Mouse (Mus musculus) hindbrain, embryonic 12.5 days (tissue): ENCODE results near the gene Cyp2c29. TPM values are rescaled to one million over a fixed set of nuclear protein-coding genes. Genes with fewer than 3 reads are reported as not detected.
"Not testable (repeated sequence)": the region's sequence is repeated elsewhere in the genome, so short reads cannot be mapped to it uniquely, and the experiment has no call there.

Experiments
- ATAC-seq: fragments of 200-750 bp; cut with Nextera tagmentation; 2 replicates; pipeline ENCODE4 v1.8.0; 2017; ENCODE audit warnings: moderate TSS enrichment; ENCODE audit not compliant: low FRiP score
- H3K27ac ChIP-seq: fragments of 300-500 bp; sonication (generic); 2 replicates; pipeline ENCODE4 v1.5.1; 2016; ENCODE audit warnings: mild to moderate bottlenecking
- H3K27me3 ChIP-seq: fragments of 300-500 bp; sonication (generic); 2 replicates; pipeline ENCODE4 v1.6.1; 2016; ENCODE audit warnings: mild to moderate bottlenecking
- H3K36me3 ChIP-seq: fragments of 300-500 bp; sonication (generic); 2 replicates; pipeline ENCODE4 v1.6.1; 2016; ENCODE audit warnings: mild to moderate bottlenecking
- H3K4me1 ChIP-seq: fragments of 300-500 bp; sonication (generic); 2 replicates; pipeline ENCODE4 v1.6.1; 2016
- H3K4me2 ChIP-seq: fragments of 300-500 bp; sonication (generic); replicated peaks from 2 replicates; pipeline ENCODE4 v1.6.1; 2016; ENCODE audit warnings: mild to moderate bottlenecking
- H3K4me3 ChIP-seq: fragments of 300-500 bp; sonication (generic); 2 replicates; pipeline ENCODE4 v1.5.1; 2016; ENCODE audit warnings: mild to moderate bottlenecking
- H3K9ac ChIP-seq: fragments of 300-500 bp; sonication (generic); 2 replicates; pipeline ENCODE4 v1.6.1; 2016; ENCODE audit warnings: mild to moderate bottlenecking, moderate library complexity
- H3K9me3 ChIP-seq: fragments of 300-500 bp; sonication (generic); replicated peaks from 2 replicates; pipeline ENCODE4 v1.6.1; 2016; ENCODE audit warnings: mild to moderate bottlenecking
- WGBS: fragments of 180-500 bp; shearing (Covaris S2); methylation state at CpG from one replicate; pipeline ENCODE4 v1.1.7; 2016; 5-methylcytosine and 5-hydroxymethylcytosine counted together
- polyA plus RNA-seq: library from polyadenylated mRNA; unstranded; fragments of >200 nt; fragmentation: Nextera tagmentation; extraction: Ambion mirVana; gene quantifications from 2 replicates; pipeline ENCODE4 v1.2.1, GENCODE M21; 2016

The Cyp2c29 gene
- polyA plus RNA-seq, result not detected in 2 replicates

DNA sequence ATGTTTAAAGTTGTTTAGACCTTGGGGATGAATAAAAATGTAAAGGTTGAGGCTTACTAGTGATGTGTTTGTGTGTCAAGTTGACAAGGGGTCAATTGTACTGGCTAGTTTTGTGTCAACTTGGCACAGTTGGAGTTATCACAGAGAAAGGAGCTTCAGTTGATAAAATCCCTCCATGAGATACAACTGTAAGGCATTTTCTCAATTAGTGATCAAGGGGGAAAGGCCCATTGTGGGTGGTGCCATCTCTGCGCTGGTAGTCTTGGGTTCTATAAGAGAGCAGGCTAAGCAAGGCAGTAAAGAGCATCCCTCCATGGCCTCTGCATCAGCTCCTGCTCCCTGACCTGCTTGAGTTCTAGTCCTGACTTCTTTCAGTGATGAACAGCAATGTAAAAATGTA is at the start of gene Cyp2c29:
Gene Cyp2c29, plus strand, starts transcription at position 301 of the 400 bp plus-strand sequence.
- not testable (repeated sequence) for H3K9me3 ChIP-seq, H3K4me3 ChIP-seq, H3K9ac ChIP-seq, ATAC-seq, H3K4me1 ChIP-seq, H3K4me2 ChIP-seq, H3K27ac ChIP-seq, H3K27me3 ChIP-seq, H3K36me3 ChIP-seq
- WGBS, result no CpG with 5 or more reads among the region's 1 CpGs

DNA sequence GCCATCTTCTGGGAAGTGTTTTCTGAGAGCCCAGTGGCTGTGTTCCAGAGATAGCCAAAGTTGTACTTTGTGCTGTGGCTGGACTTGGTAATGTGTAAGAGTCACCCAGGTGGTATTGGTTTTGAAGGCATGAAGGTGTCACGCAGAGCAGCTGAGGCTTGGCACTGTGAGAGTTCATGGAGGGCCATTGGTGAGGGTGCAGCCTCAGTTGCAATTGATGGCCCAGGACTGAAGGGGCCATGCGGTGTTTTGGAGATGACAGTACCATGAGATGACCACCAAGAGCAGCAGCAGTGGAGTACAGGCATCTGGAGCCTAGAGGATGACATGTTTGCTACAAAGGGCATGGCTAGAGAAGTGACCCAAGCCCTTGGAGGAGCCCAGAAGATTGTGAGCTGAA is 2.2 kb upstream of the Cyp2c29 start:
- not testable (repeated sequence) for H3K27me3 ChIP-seq, ATAC-seq, H3K9ac ChIP-seq, H3K27ac ChIP-seq, H3K4me1 ChIP-seq, H3K9me3 ChIP-seq, H3K4me3 ChIP-seq, H3K4me2 ChIP-seq, H3K36me3 ChIP-seq
- WGBS, result 79% methylated on average over 2 of the region's 2 CpGs

DNA sequence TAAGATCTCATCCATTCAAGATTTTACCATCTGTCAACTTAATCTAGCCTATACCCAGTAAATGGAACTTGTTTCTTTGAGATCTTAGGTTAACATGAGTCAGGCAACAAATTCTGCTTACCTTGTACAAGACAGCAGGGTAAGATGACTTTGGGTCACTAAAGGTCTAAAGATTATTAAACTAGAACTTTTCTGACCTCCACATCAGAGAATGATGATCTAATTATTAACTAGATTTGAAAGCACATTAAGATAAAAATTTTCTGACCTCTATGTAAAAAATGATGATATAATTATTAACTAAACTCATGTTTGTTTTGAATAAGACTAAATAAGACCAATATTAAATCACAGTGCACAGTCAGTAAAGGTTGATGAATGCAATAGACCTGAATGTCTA is 13.6 kb downstream of the Cyp2c29 start:
- Histone ChIP-seq H3K9me3 (peaks cover 8% of the 10 kb centered on the region; the same call in 1 of the 2 replicates), H3K4me2 (no peak overlapping the region), H3K4me3 (no peak overlapping the region), H3K9ac (no peak overlapping the region), H3K4me1 (no peaks in the 10 kb centered on the region), H3K27ac (no peak overlapping the region), H3K27me3 (no peaks in the 10 kb centered on the region), H3K36me3 (no peaks in the 10 kb centered on the region)
- ATAC-seq, result no peak

DNA sequence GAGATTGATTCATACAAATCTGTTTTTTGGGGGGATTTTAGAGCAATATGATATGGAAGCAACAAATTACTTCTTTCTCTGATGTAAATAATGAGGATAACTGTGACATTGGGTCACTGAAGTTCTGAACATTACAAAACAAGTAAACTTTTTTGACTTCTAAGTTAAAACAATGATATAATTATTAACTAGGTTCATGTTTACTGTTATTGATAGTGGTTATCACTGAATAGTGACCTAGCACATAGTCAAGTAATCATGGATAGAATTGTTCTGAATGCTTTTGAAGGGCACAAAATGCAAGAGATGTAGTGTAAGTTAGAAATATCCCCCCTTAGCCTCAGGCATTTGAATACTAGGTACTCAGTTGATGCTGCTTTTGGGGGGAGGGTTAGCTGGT is 16.4 kb downstream of the Cyp2c29 start:
- Histone ChIP-seq H3K27me3 (no peaks in the 10 kb centered on the region), H3K9ac (no peak overlapping the region), H3K4me1 (no peaks in the 10 kb centered on the region), H3K27ac (no peak overlapping the region), H3K9me3 (peaks cover 8% of the 10 kb centered on the region; the same call in 1 of the 2 replicates), H3K4me3 (no peak overlapping the region), H3K4me2 (no peak overlapping the region), H3K36me3 (no peaks in the 10 kb centered on the region)
- no peak for ATAC-seq

DNA sequence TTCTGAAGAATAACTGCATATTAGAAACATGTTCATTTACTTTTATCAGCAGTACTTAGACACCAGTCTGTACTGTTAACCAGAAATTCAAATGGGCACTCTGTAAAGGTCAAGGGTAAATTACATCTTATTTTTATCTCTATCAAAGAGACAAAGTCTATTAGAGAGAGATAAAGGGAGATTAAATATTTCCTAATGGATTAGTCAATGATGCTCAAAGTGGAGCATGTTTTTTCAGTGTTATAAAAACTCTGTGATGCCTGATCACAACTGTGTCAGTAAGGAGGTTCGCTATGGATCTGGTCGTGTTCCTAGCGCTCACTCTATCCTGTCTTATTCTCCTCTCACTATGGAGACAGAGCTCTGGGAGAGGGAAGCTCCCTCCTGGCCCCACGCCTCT is 17.6 kb downstream of the Cyp2c29 start:
- no peaks in the 10 kb centered on the region for H3K27me3 ChIP-seq
- no peak overlapping the region for H3K4me3 ChIP-seq
- peaks cover 8% of the 10 kb centered on the region; the same call in 1 of the 2 replicates for H3K9me3 ChIP-seq
- no peak overlapping the region for H3K9ac ChIP-seq
- H3K27ac ChIP-seq, result no peak overlapping the region
- no peak for ATAC-seq
- 80% methylated on average over 4 of the region's 4 CpGs for WGBS
- no peaks in the 10 kb centered on the region for H3K36me3 ChIP-seq
- no peak overlapping the region for H3K4me2 ChIP-seq
- no peaks in the 10 kb centered on the region for H3K4me1 ChIP-seq

DNA sequence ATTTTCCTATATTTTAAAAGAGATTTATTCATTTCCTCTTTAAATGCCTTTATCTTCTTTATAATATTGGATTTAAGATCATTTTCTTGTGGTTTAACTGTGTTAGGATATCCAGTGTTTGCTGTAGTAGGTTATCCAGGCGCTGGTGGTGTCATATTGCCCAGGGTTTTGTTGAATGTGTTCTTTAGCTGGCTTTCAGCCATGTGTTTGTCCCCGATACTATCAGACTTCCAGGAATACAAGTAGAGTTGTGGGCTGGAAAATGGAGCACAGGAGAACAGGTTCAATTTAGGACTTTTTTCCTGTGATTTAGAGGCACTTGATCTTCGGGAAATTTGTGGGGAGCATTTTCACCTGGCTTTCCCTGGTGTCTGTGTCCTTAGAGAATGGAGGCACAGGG is 19.8 kb downstream of the Cyp2c29 start:
- ATAC-seq, result no peak
- H3K27me3 ChIP-seq, result no peaks in the 10 kb centered on the region
- no peak overlapping the region for H3K9ac ChIP-seq
- H3K4me3 ChIP-seq, result no peak overlapping the region
- no peaks in the 10 kb centered on the region for H3K36me3 ChIP-seq
- H3K9me3 ChIP-seq, result peaks cover 13% of the 10 kb centered on the region; the same call in 1 of the 2 replicates
- no peaks in the 10 kb centered on the region for H3K4me1 ChIP-seq
- 76% methylated on average over 3 of the region's 3 CpGs for WGBS
- no peak overlapping the region for H3K27ac ChIP-seq
- H3K4me2 ChIP-seq, result no peak overlapping the region

Other genes with a start within 250 kb of the Cyp2c29 start
- not detected in 2 replicates for gene Cyp2c65, start 208.4 kb upstream of the Cyp2c29 start, polyA plus RNA-seq
- not detected in 2 replicates for gene Cyp2c66, start 155.5 kb upstream of the Cyp2c29 start, polyA plus RNA-seq
- gene Cyp2c38, start 193.7 kb downstream of the Cyp2c29 start, polyA plus RNA-seq, result not detected in 2 replicates
- not detected in 2 replicates for gene Cyp2c39, start 241.5 kb downstream of the Cyp2c29 start, polyA plus RNA-seq